12 mouse cellular contexts compared by ENCODE assay signal in genomic region chr15:81189061-81189460, GRCm38 (mm10). TPM values are rescaled to one million over a fixed set of nuclear protein-coding genes. Genes with fewer than 3 reads are reported as not detected.
A peak's percentile ranks its signal among the peaks of the same experiment; 100 is the strongest.
DNase-seq lines count a peak whose midpoint lies in the region; ATAC-seq and TF ChIP-seq lines count a peak whose summit lies in the region.
"Had no signal": no experiment of that assay in that cellular context is flagged by ENCODE, and none has a peak within 500 bp of the region (broad histone marks: within the 10 kb centered on the region; RNA-seq: fewer than 3 reads in every experiment).

No protein-coding gene starts in this region.

- peak overlapping the region; percentile 90; the same call in 1 of the 2 replicates for H3K9ac ChIP-seq in embryonic facial prominence, embryonic 13.5 days
- peak overlapping the region; percentile 94; the same call in 1 of the 2 replicates for H3K9ac ChIP-seq in midbrain, embryonic 14.5 days (replicated peaks; ENCODE audit: low read length)
- H3K9ac ChIP-seq: liver, embryonic 12.5 days had no signal

- peak overlapping the region; percentile 91 for H3K4me2 ChIP-seq in embryonic facial prominence, embryonic 13.5 days
- H3K4me2 ChIP-seq in midbrain, embryonic 14.5 days (ENCODE audit: low read length) = peak overlapping the region; percentile 64

- TF ChIP-seq POLR2A in thymus, adult 2 months (IDR thresholded peaks at IDR 0.05; ENCODE audit: control insufficient read depth, extremely low read depth, insufficient read depth, low read length, poor library complexity) = no peak

- 91% methylated on average over 2 of the region's 2 CpGs for WGBS in embryonic facial prominence, embryonic 13.5 days
- WGBS in hindbrain, embryonic 10.5 days = 88% methylated on average over 2 of the region's 2 CpGs
- 85% methylated on average over 2 of the region's 2 CpGs for WGBS in midbrain, embryonic 14.5 days
- WGBS in thymus, adult 2 months = 99% methylated on average over 2 of the region's 2 CpGs

- no peak for TF ChIP-seq CTCF in thymus, adult 2 months (IDR thresholded peaks at IDR 0.05; ENCODE audit: borderline replicate concordance, control insufficient read depth, extremely low read depth, insufficient read depth, low read length, poor library complexity)

- no peak for ATAC-seq in embryonic facial prominence, embryonic 13.5 days (ENCODE audit: insufficient number of reproducible peaks, insufficient read depth, low FRiP score, low TSS enrichment, low read depth)
- ATAC-seq in midbrain, embryonic 14.5 days (ENCODE audit: low FRiP score, low TSS enrichment) = no peak
- ATAC-seq: CD4-positive, CD25-positive, alpha-beta regulatory T cell, adult 4 months; liver, embryonic 12.5 days had no signal

- H3K27me3 ChIP-seq in embryonic facial prominence, embryonic 13.5 days = no peaks in the 10 kb centered on the region
- H3K27me3 ChIP-seq in hindbrain, embryonic 10.5 days (ENCODE audit: insufficient read depth, poor library complexity, severe bottlenecking) = no peaks in the 10 kb centered on the region
- H3K27me3 ChIP-seq in midbrain, embryonic 14.5 days (ENCODE audit: control insufficient read depth, insufficient read depth, low read length) = no peaks in the 10 kb centered on the region
- no peaks in the 10 kb centered on the region for H3K27me3 ChIP-seq in thymus, adult 2 months (ENCODE audit: control insufficient read depth, insufficient read depth, low read length)
- H3K27me3 ChIP-seq: liver, embryonic 12.5 days had no signal

- H3K4me3 ChIP-seq in embryonic facial prominence, embryonic 13.5 days = peak overlapping the region; percentile 94
- peak overlapping the region; percentile 87 for H3K4me3 ChIP-seq in hindbrain, embryonic 10.5 days
- peak overlapping the region; percentile 95 for H3K4me3 ChIP-seq in midbrain, embryonic 14.5 days (replicated peaks; ENCODE audit: low read depth, low read length)
- no peak overlapping the region for H3K4me3 ChIP-seq in thymus, adult 2 months (ENCODE audit: control insufficient read depth, insufficient read depth, low read length)

- peak; percentile 40 for DNase-seq in heart, adult 8-10 months (ENCODE audit: low spot score)
- DNase-seq in heart, postnatal 4 days = no peak
- DNase-seq in hindbrain, embryonic 10.5 days (ENCODE audit: low spot score) = no peak
- no peak for DNase-seq in midbrain, embryonic 14.5 days
- DNase-seq in thymus, adult 2 months = no peak
- DNase-seq in embryo, embryonic 10.5 days (ENCODE audit: low spot score) = no peak
- no peak for DNase-seq in spleen, postnatal 10 days (ENCODE audit: low spot score in 2 of 2)
- DNase-seq: cerebellum, postnatal 14 days; retina, postnatal 1 day had no signal

- peaks cover 32% of the 10 kb centered on the region for H3K4me1 ChIP-seq in embryonic facial prominence, embryonic 13.5 days
- peaks cover 21% of the 10 kb centered on the region for H3K4me1 ChIP-seq in hindbrain, embryonic 10.5 days (replicated peaks)
- peaks cover 8% of the 10 kb centered on the region for H3K4me1 ChIP-seq in midbrain, embryonic 14.5 days (ENCODE audit: control insufficient read depth, insufficient read depth, low read length)
- H3K4me1 ChIP-seq in thymus, adult 2 months (replicated peaks; ENCODE audit: control insufficient read depth, insufficient read depth, low read length) = peaks cover 7% of the 10 kb centered on the region

- H3K9me3 ChIP-seq in embryonic facial prominence, embryonic 13.5 days = no peaks in the 10 kb centered on the region
- no peaks in the 10 kb centered on the region for H3K9me3 ChIP-seq in hindbrain, embryonic 10.5 days
- H3K9me3 ChIP-seq in midbrain, embryonic 14.5 days (ENCODE audit: control insufficient read depth, low read length) = no peaks in the 10 kb centered on the region
- H3K9me3 ChIP-seq: liver, embryonic 12.5 days had no signal

- no peaks in the 10 kb centered on the region; the same call in 1 of the 2 replicates for H3K36me3 ChIP-seq in embryonic facial prominence, embryonic 13.5 days
- peaks cover 19% of the 10 kb centered on the region for H3K36me3 ChIP-seq in hindbrain, embryonic 10.5 days
- H3K36me3 ChIP-seq in midbrain, embryonic 14.5 days (ENCODE audit: control insufficient read depth, insufficient read depth, low read length) = 0 out of 2 replicates have a peak, but pooled peaks cover 3% of the 10 kb centered on the region
- H3K36me3 ChIP-seq in thymus, adult 2 months (ENCODE audit: control insufficient read depth, insufficient read depth, low read length) = no peaks in the 10 kb centered on the region
- H3K36me3 ChIP-seq: liver, embryonic 12.5 days had no signal

- no peak overlapping the region for H3K27ac ChIP-seq in embryonic facial prominence, embryonic 13.5 days
- no peak overlapping the region for H3K27ac ChIP-seq in hindbrain, embryonic 10.5 days
- no peak overlapping the region for H3K27ac ChIP-seq in midbrain, embryonic 14.5 days (replicated peaks; ENCODE audit: low read depth, low read length)
- no peak overlapping the region for H3K27ac ChIP-seq in thymus, adult 2 months (ENCODE audit: control insufficient read depth, insufficient read depth, low read length)
- H3K27ac ChIP-seq: liver, embryonic 12.5 days had no signal

RNA-seq across cellular contexts. Expression of gene Mrtfa, which starts 1.5 kb away (rescaled TPM):
- total RNA-seq in heart, adult 8-10 months (2022) = 1 to 10 TPM; 5.4 to 7.4 (median 6.7) TPM
- total RNA-seq in heart, postnatal 4 days (2021) = 10 to 100 TPM; 17.5 to 17.7 TPM
- 26.5 and 29.6 TPM in 2 replicates for polyA plus RNA-seq in embryonic facial prominence, embryonic 13.5 days (2015; fragmentation: Nextera tagmentation; extraction: Ambion mirVana)
- 25.4 and 31.3 TPM in 2 replicates for polyA plus RNA-seq in hindbrain, embryonic 10.5 days (2016; fragmentation: Nextera tagmentation; extraction: Ambion mirVana)
- 25.4 and 34.0 TPM in 2 replicates for polyA plus RNA-seq in midbrain, embryonic 14.5 days (2014; fragmentation: Nextera tagmentation; extraction: Ambion mirVana)
- 114 and 127 TPM in 2 replicates for polyA plus RNA-seq in thymus, adult 2 months (2012; rRNA removed)

RNA-seq across cellular contexts. Expression of gene Mchr1, which starts 46.2 kb away (rescaled TPM):
- total RNA-seq in heart, adult 8-10 months (2022) = not detected
- total RNA-seq in heart, postnatal 4 days (2021) = not detected
- 0.51 and 0.54 TPM in 2 replicates for polyA plus RNA-seq in embryonic facial prominence, embryonic 13.5 days (2015; fragmentation: Nextera tagmentation; extraction: Ambion mirVana)
- polyA plus RNA-seq in hindbrain, embryonic 10.5 days (2016; fragmentation: Nextera tagmentation; extraction: Ambion mirVana) = 0.14 and 0.22 TPM in 2 replicates
- 3.2 and 4.9 TPM in 2 replicates for polyA plus RNA-seq in midbrain, embryonic 14.5 days (2014; fragmentation: Nextera tagmentation; extraction: Ambion mirVana)
- 0.18 TPM in 1 of 2 replicates, not detected in the other for polyA plus RNA-seq in thymus, adult 2 months (2012; rRNA removed)
- polyA plus RNA-seq: CD4-positive, CD25-positive, alpha-beta regulatory T cell, adult 4 months; liver, embryonic 12.5 days had no signal
